Mouse (Mus musculus) kidney, adult 2 months (tissue): ENCODE measurements around the gene Actr1a. TPM values are rescaled to one million over a fixed set of nuclear protein-coding genes. Genes with fewer than 3 reads are reported as not detected.
A peak's percentile ranks its signal among the peaks of the same experiment; 100 is the strongest.

Experiments
- DNase-seq: peaks from one replicate; pipeline ENCODE4 v3.0.0; 2021
- H3K27ac ChIP-seq: fragments of 200-500 bp; 2 replicates; pipeline ENCODE4 v1.5.1; 2012; ENCODE audit warnings: low read depth, low read length, control low read depth, inconsistent platforms; ENCODE audit not compliant: insufficient read depth
- H3K27me3 ChIP-seq: fragments of 200-500 bp; replicated peaks from 2 replicates; pipeline ENCODE4 v1.6.1; 2012; ENCODE audit warnings: mild to moderate bottlenecking, moderate library complexity, low read length, inconsistent platforms; ENCODE audit not compliant: control insufficient read depth, insufficient read depth
- H3K36me3 ChIP-seq: fragments of 200-500 bp; 2 replicates; pipeline ENCODE4 v1.6.1; 2012; ENCODE audit warnings: mild to moderate bottlenecking, moderate library complexity, low read length, inconsistent platforms; ENCODE audit not compliant: control insufficient read depth, insufficient read depth
- H3K4me1 ChIP-seq: fragments of 200-500 bp; 2 replicates; pipeline ENCODE4 v1.6.1; 2011; ENCODE audit warnings: low read length; ENCODE audit not compliant: control insufficient read depth, insufficient read depth
- H3K4me3 ChIP-seq: fragments of 200-500 bp; 2 replicates; pipeline ENCODE4 v1.5.1; 2011; ENCODE audit warnings: mild to moderate bottlenecking, low read depth, low read length, control low read depth; ENCODE audit not compliant: insufficient read depth
- CTCF ChIP-seq: fragments of 200-500 bp; conservative IDR thresholded peaks from 2 replicates; pipeline ENCODE4 v1.5.1; 2011; ENCODE audit warnings: low read depth, mild to moderate bottlenecking, control low read depth, low read length, moderate library complexity, mixed read lengths; ENCODE audit not compliant: insufficient read depth, insufficient read length
- POLR2A ChIP-seq: fragments of 200-500 bp; IDR thresholded peaks from one replicate; pipeline ENCODE4 v1.6.1; 2011; ENCODE audit warnings: low read depth, low read length, control low read depth
- WGBS: fragments of 180-500 bp; shearing (Covaris S2); methylation state at CpG from one replicate; pipeline ENCODE4 v1.1.7; 2018; 5-methylcytosine and 5-hydroxymethylcytosine counted together
- polyA plus RNA-seq: library from polyadenylated mRNA; depleted of rRNA; stranded (reverse); fragments of >200 nt; gene quantifications from 2 replicates; pipeline ENCODE4 v1.2.3, GENCODE M21; 2012

The Actr1a gene
- polyA plus RNA-seq, 1 experiment, result 80.4 TPM

DNA sequence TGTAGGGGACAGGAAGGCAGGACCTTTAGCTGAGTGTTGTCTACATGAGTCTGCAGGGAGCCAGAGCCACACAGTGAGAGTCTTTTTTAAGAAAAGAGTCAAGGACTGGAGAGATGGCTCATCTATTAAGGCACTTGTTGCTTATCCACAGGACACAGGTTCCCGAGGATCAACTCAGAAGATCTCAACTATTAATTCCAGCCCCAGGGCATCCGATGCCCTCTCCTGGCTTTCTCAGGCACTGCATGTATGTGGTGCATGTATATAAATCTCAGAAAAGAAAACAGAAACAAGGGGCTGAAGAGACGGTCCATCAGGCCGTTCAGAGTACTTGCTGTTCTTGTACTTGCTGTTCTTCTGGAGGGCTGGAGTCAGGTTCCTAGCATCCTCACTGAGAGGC, 3.5 kb downstream of the Actr1a start:
- 15% methylated on average over 4 of the region's 4 CpGs for WGBS
- Histone ChIP-seq H3K36me3 (no peaks in the 10 kb centered on the region; the same call in 1 of the 2 replicates), H3K27ac (no peak overlapping the region), H3K27me3 (no peaks in the 10 kb centered on the region), H3K4me3 (no peak overlapping the region), H3K4me1 (peaks cover 9% of the 10 kb centered on the region; the same call in 1 of the 2 replicates)
- peak; percentile 61 for TF ChIP-seq CTCF
- TF ChIP-seq POLR2A, result no peak
- DNase-seq, result peak; percentile 52

DNA sequence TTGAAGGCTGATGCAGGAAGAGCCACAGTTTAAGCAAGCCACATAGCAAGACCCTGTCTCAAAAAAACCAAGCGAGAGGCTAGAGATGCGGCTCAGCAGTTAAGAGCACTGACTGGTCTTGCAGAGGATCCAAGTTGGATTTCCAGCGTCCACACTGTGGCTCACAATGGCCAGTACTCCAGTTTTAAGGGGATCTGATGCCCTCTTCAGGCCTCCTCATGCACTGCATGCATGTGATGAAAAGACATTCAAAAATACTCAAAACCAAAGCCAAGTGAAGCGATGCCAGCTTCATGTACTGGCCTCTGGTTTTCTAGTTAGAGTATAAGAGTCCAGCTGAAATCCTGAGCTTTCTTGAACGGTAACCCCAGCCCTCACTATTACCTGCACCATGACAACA, 5.7 kb downstream of the Actr1a start:
- no peaks in the 10 kb centered on the region for H3K27me3 ChIP-seq
- H3K4me3 ChIP-seq, result no peak overlapping the region
- TF ChIP-seq CTCF, result peak; percentile 46
- no peak for TF ChIP-seq POLR2A
- no peak for DNase-seq
- 80% methylated on average over 5 of the region's 5 CpGs for WGBS
- H3K4me1 ChIP-seq, result peaks cover 9% of the 10 kb centered on the region; the same call in 1 of the 2 replicates
- no peak overlapping the region for H3K27ac ChIP-seq
- H3K36me3 ChIP-seq, result no peaks in the 10 kb centered on the region; the same call in 1 of the 2 replicates

- Histone ChIP-seq H3K4me1 (no peaks in the 10 kb centered on the region), H3K27me3 (no peaks in the 10 kb centered on the region), H3K27ac (no peak overlapping the region; the same call in 1 of the 2 replicates), H3K4me3 (no peak overlapping the region), H3K36me3 (peaks cover 15% of the 10 kb centered on the region; the same call in 1 of the 2 replicates)
- peak; percentile 59 for DNase-seq
- WGBS, result 61% methylated on average over 9 of the region's 9 CpGs
- TF ChIP-seq POLR2A (no peak), CTCF (no peak)
Observed at GRCm38 (mm10) chr19:46382275-46382674, 13.3 kb downstream of the Actr1a start.

- Histone ChIP-seq H3K27ac (no peak overlapping the region), H3K36me3 (peaks cover 4% of the 10 kb centered on the region; the same call in 1 of the 2 replicates), H3K27me3 (no peaks in the 10 kb centered on the region), H3K4me1 (no peaks in the 10 kb centered on the region), H3K4me3 (no peak overlapping the region)
- WGBS, result 48% methylated on average over 4 of the region's 4 CpGs
- no peak for DNase-seq
- TF ChIP-seq CTCF (no peak), POLR2A (no peak)
Observed at GRCm38 (mm10) chr19:46375891-46376290, 19.7 kb downstream of the Actr1a start.

- WGBS, result 36% methylated on average over 5 of the region's 5 CpGs
- peak; percentile 25 for DNase-seq
Observed at GRCm38 (mm10) chr19:46375489-46375888, 20.1 kb downstream of the Actr1a start.

GRCm38 (mm10) chr19:46374477-46375088, 21.0 kb downstream of the Actr1a start:
- Histone ChIP-seq H3K27ac (no peak overlapping the region), H3K4me1 (no peaks in the 10 kb centered on the region), H3K4me3 (no peak overlapping the region), H3K36me3 (peaks cover 4% of the 10 kb centered on the region; the same call in 1 of the 2 replicates), H3K27me3 (no peaks in the 10 kb centered on the region)
- TF ChIP-seq POLR2A (no peak), CTCF (no peak)
- no peak for DNase-seq
- 63% methylated on average over 21 of the region's 21 CpGs for WGBS

More at GRCm38 (mm10) chr19:46375489-46375888, 20.1 kb downstream of the Actr1a start:
- no peak overlapping the region for H3K27ac ChIP-seq
- no peaks in the 10 kb centered on the region for H3K27me3 ChIP-seq
- H3K4me1 ChIP-seq, result no peaks in the 10 kb centered on the region
- TF ChIP-seq CTCF (no peak), POLR2A (no peak)
- H3K4me3 ChIP-seq, result no peak overlapping the region
- H3K36me3 ChIP-seq, result peaks cover 4% of the 10 kb centered on the region; the same call in 1 of the 2 replicates

DNA sequence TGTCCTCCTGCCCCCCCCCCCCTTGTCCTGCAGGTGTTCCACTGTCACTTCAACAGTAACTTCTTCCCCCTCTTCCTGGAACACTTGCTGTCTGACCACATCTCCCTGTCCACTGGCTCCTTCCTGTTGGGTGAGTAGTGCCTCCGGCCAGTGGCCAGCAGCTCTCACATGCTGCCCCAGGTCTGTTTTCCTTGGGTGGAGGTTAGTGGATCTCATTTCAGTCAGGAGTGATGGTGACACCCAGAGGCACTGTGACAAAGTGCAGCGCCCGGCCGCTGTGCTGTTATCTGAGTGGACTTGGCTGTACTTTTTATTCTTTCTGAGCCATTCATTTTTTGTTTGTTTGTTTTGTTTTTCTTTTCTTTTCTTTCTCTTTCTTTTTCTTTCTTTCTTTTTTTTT, 26.3 kb downstream of the Actr1a start:
- 14% methylated on average over 4 of the region's 4 CpGs for WGBS
- peak; percentile 80 for DNase-seq
- Histone ChIP-seq H3K27me3 (no peaks in the 10 kb centered on the region), H3K27ac (no peak overlapping the region), H3K4me3 (no peak overlapping the region), H3K36me3 (no peaks in the 10 kb centered on the region), H3K4me1 (no peaks in the 10 kb centered on the region)
- TF ChIP-seq CTCF (peak; percentile 80), POLR2A (no peak)
